Mouse (Mus musculus) MEL (cell line): ENCODE data around the gene Ucn2. TPM values are rescaled to one million over a fixed set of nuclear protein-coding genes. Genes with fewer than 3 reads are reported as not detected.

ENCODE experiments used
- DNase-seq: peaks from one replicate; pipeline ENCODE4 v3.0.0; 2011; ENCODE audit warnings: low read depth, low spot score
- H3K27ac ChIP-seq: 2 replicates; pipeline ENCODE4 v1.5.1; 2012; ENCODE audit warnings: low read depth, mild to moderate bottlenecking, control low read depth, low read length, moderate library complexity; ENCODE audit not compliant: control insufficient read depth
- H3K27me3 ChIP-seq, 2 experiments: fragments of 150-350 bp in 1 of 2; sonication (generic) in 1 of 2; 2 replicates each; pipeline ENCODE4 v1.6.1; 2012; ENCODE audit warnings: low read length in 2 of 2, mild to moderate bottlenecking in 2 of 2, improper control_type of control experiment in 1 of 2, moderate library complexity in 1 of 2; ENCODE audit not compliant: insufficient read depth in 2 of 2, control insufficient read depth in 1 of 2
- H3K36me3 ChIP-seq, 2 experiments: 2 replicates each; pipeline ENCODE4 v1.6.1; 2012 to 2014; ENCODE audit warnings: low read length in 2 of 2, improper control_type of control experiment in 1 of 2, inconsistent platforms in 1 of 2, mild to moderate bottlenecking in 1 of 2; ENCODE audit not compliant: insufficient read depth in 2 of 2, control insufficient read depth in 1 of 2
- H3K4me1 ChIP-seq, 2 experiments: fragments of 150-350 bp in 1 of 2; sonication (generic) in 1 of 2; 2 replicates each; pipeline ENCODE4 v1.6.1; 2012; ENCODE audit warnings: low read length in 2 of 2, improper control_type of control experiment in 1 of 2, mild to moderate bottlenecking in 1 of 2; ENCODE audit not compliant: insufficient read depth in 2 of 2, control insufficient read depth in 1 of 2
- H3K4me3 ChIP-seq, 2 experiments: fragments of 150-350 bp in 1 of 2; sonication (generic) in 1 of 2; 2 replicates each; pipeline ENCODE4 v1.5.1; 2012; ENCODE audit warnings: low read depth in 2 of 2, low read length in 2 of 2, mild to moderate bottlenecking in 2 of 2, moderate library complexity in 2 of 2, control low read depth in 1 of 2, improper control_type of control experiment in 1 of 2; ENCODE audit not compliant: control insufficient read depth in 1 of 2, insufficient read depth in 1 of 2
- H3K79me2 ChIP-seq: 2 replicates; pipeline ENCODE4 v1.6.1; 2012; ENCODE audit warnings: mild to moderate bottlenecking, low read length, moderate library complexity; ENCODE audit not compliant: control insufficient read depth, poor library complexity, insufficient read depth
- H3K9ac ChIP-seq: 2 replicates; pipeline ENCODE4 v1.6.1; 2012; ENCODE audit warnings: low read depth, mild to moderate bottlenecking, control low read depth, low read length, moderate library complexity; ENCODE audit not compliant: control insufficient read depth, poor library complexity, severe bottlenecking
- H3K9me3 ChIP-seq: fragments of 150-350 bp; sonication (generic); replicated peaks from 2 replicates; pipeline ENCODE4 v1.6.1; 2012; ENCODE audit warnings: mild to moderate bottlenecking, low read length, improper control_type of control experiment, moderate library complexity; ENCODE audit not compliant: insufficient read depth
- CHD1 ChIP-seq: IDR thresholded peaks from 2 replicates; pipeline ENCODE4 v1.6.1; 2012; ENCODE audit warnings: low read depth, mild to moderate bottlenecking, inconsistent platforms, low read length, improper control_type of control experiment
- CHD2 ChIP-seq: IDR thresholded peaks from 2 replicates; pipeline ENCODE4 v1.6.1; 2011; ENCODE audit warnings: low read length, improper control_type of control experiment
- CTCF ChIP-seq, 3 experiments: IDR thresholded peaks in 2 of 3; conservative IDR thresholded peaks in 1 of 3; 2 replicates each; pipeline ENCODE4 v1.5.1; 2011 to 2012; ENCODE audit warnings: low read length in 3 of 3, low read depth in 2 of 3, mild to moderate bottlenecking in 2 of 3, improper control_type of control experiment in 1 of 3, inconsistent platforms in 1 of 3, mixed read lengths in 1 of 3, moderate library complexity in 1 of 3; ENCODE audit not compliant: control insufficient read depth in 1 of 3, insufficient read depth in 1 of 3, poor library complexity in 1 of 3, severe bottlenecking in 1 of 3
- E2F4 ChIP-seq: IDR thresholded peaks from 2 replicates; pipeline ENCODE4 v1.6.1; 2011; ENCODE audit warnings: low read depth, low read length, improper control_type of control experiment, borderline replicate concordance
- GABPA ChIP-seq: IDR thresholded peaks from 2 replicates; pipeline ENCODE4 v1.6.1; 2012; ENCODE audit warnings: low read depth, mild to moderate bottlenecking, inconsistent platforms, low read length, improper control_type of control experiment, moderate library complexity
- GATA1 ChIP-seq: IDR thresholded peaks from 2 replicates; pipeline ENCODE4 v1.6.1; 2011; ENCODE audit warnings: low read depth, low read length, improper control_type of control experiment
- HCFC1 ChIP-seq: IDR thresholded peaks from 2 replicates; pipeline ENCODE4 v1.6.1; 2012; ENCODE audit warnings: low read depth, mild to moderate bottlenecking, inconsistent platforms, low read length, improper control_type of control experiment, moderate library complexity
- KAT2A ChIP-seq: conservative IDR thresholded peaks from 2 replicates; pipeline ENCODE4 v1.6.1; 2012; ENCODE audit warnings: low read depth, low read length, improper control_type of control experiment, inconsistent platforms
- MAFK ChIP-seq: IDR thresholded peaks from 2 replicates; pipeline ENCODE4 v1.6.1; 2011; ENCODE audit warnings: low read depth, mild to moderate bottlenecking, low read length, improper control_type of control experiment, borderline replicate concordance
- MAZ ChIP-seq: IDR thresholded peaks from 2 replicates; pipeline ENCODE4 v1.6.1; 2012; ENCODE audit warnings: low read depth, mild to moderate bottlenecking, inconsistent platforms, low read length, improper control_type of control experiment
- MXI1 ChIP-seq: IDR thresholded peaks from 2 replicates; pipeline ENCODE4 v1.6.1; 2011; ENCODE audit warnings: mild to moderate bottlenecking, low read depth, low read length, improper control_type of control experiment
- MYC ChIP-seq: IDR thresholded peaks from 2 replicates; pipeline ENCODE4 v1.6.1; 2011; ENCODE audit warnings: low read depth, mild to moderate bottlenecking, low read length, improper control_type of control experiment, moderate library complexity
- NELFE ChIP-seq: IDR thresholded peaks from 2 replicates; pipeline ENCODE4 v1.6.1; 2011; ENCODE audit warnings: low read depth, low read length, improper control_type of control experiment
- POLR2AphosphoS5 ChIP-seq: IDR thresholded peaks from 2 replicates; pipeline ENCODE4 v1.6.1; 2012; ENCODE audit warnings: low read depth, borderline replicate concordance, mild to moderate bottlenecking, inconsistent platforms, low read length, moderate library complexity, mixed read lengths
- RAD21 ChIP-seq: IDR thresholded peaks from 2 replicates; pipeline ENCODE4 v1.6.1; 2011; ENCODE audit warnings: mild to moderate bottlenecking, low read depth, low read length, improper control_type of control experiment
- RCOR1 ChIP-seq: IDR thresholded peaks from 2 replicates; pipeline ENCODE4 v1.6.1; 2012; ENCODE audit warnings: low read depth, mild to moderate bottlenecking, inconsistent platforms, low read length, improper control_type of control experiment
- SIN3A ChIP-seq: IDR thresholded peaks from 2 replicates; pipeline ENCODE4 v1.6.1; 2012; ENCODE audit warnings: low read length, improper control_type of control experiment, inconsistent platforms
- SMC3 ChIP-seq: IDR thresholded peaks from 2 replicates; pipeline ENCODE4 v1.6.1; 2011; ENCODE audit warnings: low read depth, low read length, improper control_type of control experiment
- TBP ChIP-seq: IDR thresholded peaks from 2 replicates; pipeline ENCODE4 v1.8.0; 2011; ENCODE audit warnings: low read depth, low read length, improper control_type of control experiment
- UBTF ChIP-seq: IDR thresholded peaks from 2 replicates; pipeline ENCODE4 v1.6.1; 2012; ENCODE audit warnings: low read depth, mild to moderate bottlenecking, inconsistent platforms, low read length, improper control_type of control experiment, moderate library complexity, borderline replicate concordance; ENCODE audit not compliant: insufficient read depth
- USF2 ChIP-seq, 2 experiments: IDR thresholded peaks; 2 replicates each; pipeline ENCODE4 v1.6.1; 2011 to 2012; ENCODE audit warnings: improper control_type of control experiment in 2 of 2, low read length in 2 of 2, borderline replicate concordance in 1 of 2, inconsistent platforms in 1 of 2, low read depth in 1 of 2, mild to moderate bottlenecking in 1 of 2; ENCODE audit not compliant: insufficient read depth in 1 of 2
- ZC3H11A ChIP-seq: IDR thresholded peaks from 2 replicates; pipeline ENCODE4 v1.6.1; 2012; ENCODE audit warnings: low read depth, mild to moderate bottlenecking, inconsistent platforms, low read length, improper control_type of control experiment
- ZKSCAN1 ChIP-seq: IDR thresholded peaks from 2 replicates; pipeline ENCODE4 v1.6.1; 2012; ENCODE audit warnings: low read depth, mild to moderate bottlenecking, inconsistent platforms, low read length, improper control_type of control experiment, moderate library complexity
- ZNF384 ChIP-seq: IDR thresholded peaks from 2 replicates; pipeline ENCODE4 v1.6.1; 2012; ENCODE audit warnings: low read depth, mild to moderate bottlenecking, inconsistent platforms, low read length, improper control_type of control experiment
- polyA plus RNA-seq, 2 experiments: library from polyadenylated mRNA; stranded (reverse) in 1 of 2; unstranded in 1 of 2; fragments of >175 nt in 1 of 2; fragments of >200 nt in 1 of 2; gene quantifications; 2 replicates each; pipeline versions ENCODE4 v1.2.1 to v1.2.4; 2012; ENCODE audit warnings: low replicate concordance in 2 of 2, low read depth in 1 of 2; ENCODE audit not compliant: insufficient read length in 2 of 2, insufficient read depth in 1 of 2, missing spikeins in 1 of 2
- total RNA-seq: library from RNA; depleted of rRNA; stranded (reverse); fragments of 300-350 nt; gene quantifications from 2 replicates; pipeline ENCODE4 v1.2.3, GENCODE M21; 2012

Ucn2 gene
- total and polyA plus RNA-seq, 3 experiments, result 0.12 to 0.19 TPM; not detected in 1

DNA sequence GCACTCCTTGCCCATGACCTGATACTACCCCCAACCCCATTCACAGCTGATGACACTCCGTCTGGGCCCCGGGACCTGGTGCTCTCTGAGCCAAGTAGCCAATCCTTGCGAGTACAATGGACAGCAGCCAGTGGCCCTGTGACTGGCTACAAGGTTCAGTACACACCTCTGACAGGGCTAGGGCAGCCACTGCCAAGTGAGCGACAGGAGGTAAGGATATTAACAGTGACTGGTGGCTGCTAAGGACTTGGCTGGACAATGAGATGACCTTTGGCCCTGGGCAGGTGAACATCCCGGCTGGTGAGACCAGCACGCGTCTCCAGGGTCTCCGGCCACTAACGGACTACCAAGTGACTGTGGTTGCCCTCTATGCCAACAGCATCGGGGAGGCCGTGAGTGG is 30.0 kb upstream of the Ucn2 start:
- Histone ChIP-seq H3K9ac (no peak overlapping the region), H3K79me2 (no peaks in the 10 kb centered on the region), H3K27me3 (no peaks in the 10 kb centered on the region), H3K4me3 (no peak overlapping the region), H3K27ac (no peak overlapping the region), H3K9me3 (no peaks in the 10 kb centered on the region), H3K36me3 (no peaks in the 10 kb centered on the region), H3K4me1 (no peaks in the 10 kb centered on the region)
- no peak for DNase-seq
- TF ChIP-seq MAZ (no peak), ZKSCAN1 (no peak), ZC3H11A (no peak), MAFK (no peak), USF2 (IDR thresholded peaks at IDR 0.05; ENCODE audit: borderline replicate concordance in 1 of 2, insufficient read depth in 1 of 2, low read depth in 1 of 2, low read length in 2 of 2) (no peak), TBP (no peak), CHD1 (no peak), MXI1 (no peak), CHD2 (no peak), POLR2AphosphoS5 (no peak), SIN3A (no peak), NELFE (no peak), ZNF384 (no peak), GABPA (no peak), HCFC1 (no peak), E2F4 (no peak), KAT2A (no peak)

DNA sequence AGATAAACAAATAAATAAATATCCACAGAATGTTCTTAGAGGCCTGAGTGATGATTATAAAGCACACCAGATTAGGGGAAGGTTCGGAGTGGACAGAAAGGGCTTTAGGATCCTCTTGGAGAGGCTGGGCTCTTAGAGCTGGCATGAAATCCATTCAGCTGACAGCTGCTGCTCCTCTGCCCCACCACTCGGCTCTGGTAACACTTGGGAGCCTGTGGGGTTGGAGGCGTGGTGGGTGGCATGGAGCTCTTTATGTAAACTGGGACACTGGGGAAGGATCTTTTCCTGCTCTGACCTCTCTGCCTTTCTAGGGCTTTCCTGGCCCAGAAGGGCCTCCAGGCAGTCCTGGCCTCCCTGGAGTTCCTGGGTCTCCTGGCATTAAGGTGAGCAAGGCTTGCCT is 22.2 kb upstream of the Ucn2 start:
- no peaks in the 10 kb centered on the region for H3K9me3 ChIP-seq
- DNase-seq, result no peak
- no peak overlapping the region for H3K4me3 ChIP-seq
- no peak overlapping the region for H3K27ac ChIP-seq
- H3K79me2 ChIP-seq, result no peaks in the 10 kb centered on the region
- TF ChIP-seq SMC3 (no peak), HCFC1 (no peak), GATA1 (no peak), UBTF (no peak), MYC (no peak), ZC3H11A (no peak), RCOR1 (no peak), RAD21 (no peak), CTCF (IDR thresholded peaks at IDR 0.05 in 2 of 3, conservative IDR thresholded peaks at IDR 0.05 in 1 of 3; ENCODE audit: control insufficient read depth in 1 of 3, insufficient read depth in 1 of 3, low read depth in 2 of 3, low read length in 3 of 3, poor library complexity in 1 of 3, severe bottlenecking in 1 of 3) (no peak)
- H3K9ac ChIP-seq, result no peak overlapping the region
- H3K27me3 ChIP-seq, result no peaks in the 10 kb centered on the region
- H3K4me1 ChIP-seq, result no peaks in the 10 kb centered on the region
- no peaks in the 10 kb centered on the region for H3K36me3 ChIP-seq
